ENCODE assay signal across 9 mouse cellular contexts in genomic region chr11:85714312-85714931, GRCm38 (mm10).
DNase-seq lines count a peak whose midpoint lies in the region; ATAC-seq lines count a peak whose summit lies in the region.
"Had no signal": no experiment of that assay in that cellular context is flagged by ENCODE, and none has a peak within 500 bp of the region (broad histone marks: within the 10 kb centered on the region; RNA-seq: fewer than 3 reads in every experiment).

No protein-coding gene starts in this region.

- H3K4me1 ChIP-seq in heart, embryonic 10.5 days, result peaks cover 43% of the 10 kb centered on the region
- peaks cover 18% of the 10 kb centered on the region for H3K4me1 ChIP-seq in midbrain, embryonic 11.5 days (ENCODE audit: control insufficient read depth, insufficient read depth, low read length)
- peaks cover 17% of the 10 kb centered on the region for H3K4me1 ChIP-seq in midbrain, embryonic 15.5 days
- peaks cover 63% of the 10 kb centered on the region for H3K4me1 ChIP-seq in embryonic facial prominence, embryonic 10.5 days
- peaks cover 8% of the 10 kb centered on the region for H3K4me1 ChIP-seq in stomach, embryonic 16.5 days (ENCODE audit: control insufficient read depth, insufficient read depth, low read length)

- WGBS in heart, embryonic 10.5 days, result 25% methylated on average over 7 of the region's 7 CpGs
- 4% methylated on average over 7 of the region's 7 CpGs for WGBS in midbrain, embryonic 11.5 days
- WGBS in midbrain, embryonic 15.5 days, result 4% methylated on average over 7 of the region's 7 CpGs
- WGBS in embryonic facial prominence, embryonic 10.5 days, result 7% methylated on average over 7 of the region's 7 CpGs
- 46% methylated on average over 7 of the region's 7 CpGs for WGBS in stomach, embryonic 16.5 days

- H3K4me2 ChIP-seq in midbrain, embryonic 11.5 days, result peak overlapping the region; percentile 0; the same call in 1 of the 2 replicates
- no peak overlapping the region for H3K4me2 ChIP-seq in midbrain, embryonic 15.5 days
- no peak overlapping the region for H3K4me2 ChIP-seq in stomach, embryonic 16.5 days (ENCODE audit: low read depth, low read length)

- no peak overlapping the region for H3K9ac ChIP-seq in midbrain, embryonic 11.5 days (ENCODE audit: low read length)
- no peak overlapping the region for H3K9ac ChIP-seq in midbrain, embryonic 15.5 days
- no peak overlapping the region for H3K9ac ChIP-seq in stomach, embryonic 16.5 days (ENCODE audit: low read length)

- peaks cover 31% of the 10 kb centered on the region for H3K27me3 ChIP-seq in heart, embryonic 10.5 days (ENCODE audit: insufficient read depth, poor library complexity, severe bottlenecking)
- peaks cover 41% of the 10 kb centered on the region for H3K27me3 ChIP-seq in midbrain, embryonic 11.5 days (ENCODE audit: control insufficient read depth, insufficient read depth, low read length)
- peaks cover 31% of the 10 kb centered on the region for H3K27me3 ChIP-seq in midbrain, embryonic 15.5 days (replicated peaks)
- peaks cover 88% of the 10 kb centered on the region for H3K27me3 ChIP-seq in embryonic facial prominence, embryonic 10.5 days (replicated peaks; ENCODE audit: low read depth, poor library complexity, severe bottlenecking)
- peaks cover 13% of the 10 kb centered on the region; the same call in 1 of the 2 replicates for H3K27me3 ChIP-seq in stomach, embryonic 16.5 days (ENCODE audit: control insufficient read depth, insufficient read depth, low read length)

- 0 out of 2 replicates have a peak overlapping the region, but pooled peaks have one; percentile 10 for H3K27ac ChIP-seq in heart, embryonic 10.5 days
- H3K27ac ChIP-seq in midbrain, embryonic 11.5 days (ENCODE audit: low read depth, low read length), result no peak overlapping the region
- H3K27ac ChIP-seq in midbrain, embryonic 15.5 days, result no peak overlapping the region
- H3K27ac ChIP-seq in embryonic facial prominence, embryonic 10.5 days (replicated peaks), result peak overlapping the region; percentile 55
- H3K27ac ChIP-seq in stomach, embryonic 16.5 days (ENCODE audit: low read length), result peak overlapping the region; percentile 66; the same call in 1 of the 2 replicates
- H3K27ac ChIP-seq: left cerebral cortex, adult 2 months had no signal

- intact Hi-C loops in heart, postnatal 36 days (cut with DNase I), result loop anchor here (5.0 kb wide), 2 partner anchors 108 to 192 kb away; no protein-coding TSS in a partner anchor
- intact Hi-C loops in gastrocnemius, postnatal 14 days (cut with DNase I; ENCODE audit: low total_unique reads), result no loop called here

- peak; percentile 61 for DNase-seq in heart, embryonic 10.5 days (ENCODE audit: low spot score)
- no peak for DNase-seq in heart, postnatal 36 days
- peak; percentile 94 for DNase-seq in midbrain, embryonic 11.5 days (ENCODE audit: low spot score, missing footprints)
- DNase-seq in embryonic facial prominence, embryonic 10.5 days (ENCODE audit: low spot score), result peak; percentile 16
- no peak for DNase-seq in gastrocnemius, postnatal 14 days
- no peak for DNase-seq in testis, postnatal 14 days (ENCODE audit: low spot score)

- ATAC-seq in midbrain, embryonic 11.5 days (ENCODE audit: low FRiP score), result peak; percentile 46
- no peak for ATAC-seq in midbrain, embryonic 15.5 days (replicated peaks)
- ATAC-seq in stomach, embryonic 16.5 days (ENCODE audit: insufficient read depth, low FRiP score), result no peak

- no peaks in the 10 kb centered on the region for H3K36me3 ChIP-seq in heart, embryonic 10.5 days
- H3K36me3 ChIP-seq in midbrain, embryonic 11.5 days (ENCODE audit: control insufficient read depth, insufficient read depth, low read length), result no peaks in the 10 kb centered on the region
- no peaks in the 10 kb centered on the region for H3K36me3 ChIP-seq in midbrain, embryonic 15.5 days (replicated peaks)
- no peaks in the 10 kb centered on the region for H3K36me3 ChIP-seq in embryonic facial prominence, embryonic 10.5 days (replicated peaks)
- H3K36me3 ChIP-seq in stomach, embryonic 16.5 days (ENCODE audit: control insufficient read depth, insufficient read depth, low read length), result no peaks in the 10 kb centered on the region

- no peak overlapping the region for H3K4me3 ChIP-seq in heart, embryonic 10.5 days
- H3K4me3 ChIP-seq in midbrain, embryonic 11.5 days (ENCODE audit: low read depth, low read length), result no peak overlapping the region
- H3K4me3 ChIP-seq in midbrain, embryonic 15.5 days, result no peak overlapping the region
- 0 out of 2 replicates have a peak overlapping the region, but pooled peaks have one; percentile 0 for H3K4me3 ChIP-seq in embryonic facial prominence, embryonic 10.5 days
- no peak overlapping the region for H3K4me3 ChIP-seq in stomach, embryonic 16.5 days (replicated peaks; ENCODE audit: low read length)
- H3K4me3 ChIP-seq: left cerebral cortex, adult 2 months had no signal

- no peaks in the 10 kb centered on the region for H3K9me3 ChIP-seq in heart, embryonic 10.5 days
- H3K9me3 ChIP-seq in midbrain, embryonic 11.5 days (ENCODE audit: control insufficient read depth, low read length), result no peaks in the 10 kb centered on the region
- no peaks in the 10 kb centered on the region for H3K9me3 ChIP-seq in midbrain, embryonic 15.5 days
- H3K9me3 ChIP-seq in embryonic facial prominence, embryonic 10.5 days, result no peaks in the 10 kb centered on the region
- H3K9me3 ChIP-seq in stomach, embryonic 16.5 days (replicated peaks; ENCODE audit: control insufficient read depth, low read length), result no peaks in the 10 kb centered on the region

Comparison
In these comparisons a context has a peak if more than half of its experiments do, and no peak if none do; other contexts are left out.
1. DNase-seq: peak in heart, embryonic 10.5 days (single experiment), midbrain, embryonic 11.5 days (single experiment) and embryonic facial prominence, embryonic 10.5 days (single experiment); none in heart, postnatal 36 days (0 of 2), gastrocnemius, postnatal 14 days (single experiment) and testis, postnatal 14 days (single experiment).
2. H3K27ac ChIP-seq: peak in heart, embryonic 10.5 days (single experiment), embryonic facial prominence, embryonic 10.5 days (single experiment) and stomach, embryonic 16.5 days (single experiment); none in midbrain, embryonic 11.5 days (single experiment) and midbrain, embryonic 15.5 days (single experiment).